Mouse (Mus musculus) spleen, adult 2 months (tissue): Measurements from ENCODE around the gene Acox1. TPM values are rescaled to one million over a fixed set of nuclear protein-coding genes. Genes with fewer than 3 reads are reported as not detected.

ENCODE experiments used
- DNase-seq, 2 experiments: peaks; one replicate each; pipeline versions ENCODE4 v3.0.0 to v3.0.0-alpha.2; 2012 to 2021; ENCODE audit warnings: low spot score in 2 of 2, low read depth in 1 of 2
- H3K27ac ChIP-seq: fragments of 200-500 bp; 2 replicates; pipeline ENCODE4 v1.5.1; 2012; ENCODE audit warnings: low read length, inconsistent platforms; ENCODE audit not compliant: insufficient read depth
- H3K27me3 ChIP-seq: fragments of 200-500 bp; 2 replicates; pipeline ENCODE4 v1.6.1; 2012; ENCODE audit warnings: mild to moderate bottlenecking, moderate library complexity, low read length, inconsistent platforms; ENCODE audit not compliant: control insufficient read depth, insufficient read depth
- H3K36me3 ChIP-seq: fragments of 200-500 bp; 2 replicates; pipeline ENCODE4 v1.6.1; 2012; ENCODE audit warnings: mild to moderate bottlenecking, low read length, inconsistent platforms; ENCODE audit not compliant: control insufficient read depth, insufficient read depth
- H3K4me1 ChIP-seq: fragments of 200-500 bp; 2 replicates; pipeline ENCODE4 v1.6.1; 2011; ENCODE audit warnings: inconsistent platforms; ENCODE audit not compliant: control insufficient read depth, insufficient read depth, insufficient read length
- H3K4me3 ChIP-seq: fragments of 200-500 bp; 2 replicates; pipeline ENCODE4 v1.5.1; 2011; ENCODE audit warnings: mild to moderate bottlenecking, inconsistent platforms; ENCODE audit not compliant: insufficient read depth, insufficient read length; ENCODE audit errors: extremely low read depth
- CTCF ChIP-seq: fragments of 200-500 bp; IDR thresholded peaks from 2 replicates; pipeline ENCODE4 v1.5.1; 2011; ENCODE audit warnings: mild to moderate bottlenecking, inconsistent platforms; ENCODE audit not compliant: insufficient read depth, insufficient read length, insufficient replicate concordance; ENCODE audit errors: extremely low read depth
- POLR2A ChIP-seq: fragments of 200-500 bp; IDR thresholded peaks from 2 replicates; pipeline ENCODE4 v1.6.1; 2011; ENCODE audit warnings: low read depth, low read length, inconsistent platforms
- WGBS: fragments of 180-500 bp; shearing (Covaris S2); methylation state at CpG from one replicate; pipeline ENCODE4 v1.1.7; 2018; 5-methylcytosine and 5-hydroxymethylcytosine counted together
- polyA plus RNA-seq: library from polyadenylated mRNA; depleted of rRNA; stranded (reverse); fragments of >200 nt; gene quantifications from 2 replicates; pipeline ENCODE4 v1.2.3, GENCODE M21; 2012; rRNA removed

Acox1 gene
- polyA plus RNA-seq, 1 experiment: 12.9 TPM

- 0 out of 2 replicates have a peak overlapping the region, but pooled peaks have one; percentile 4 for H3K27ac ChIP-seq
Observed at GRCm38 (mm10) chr11:116129091-116129790, 69.6 kb downstream of the Acox1 start.

GRCm38 (mm10) chr11:116127986-116128385 lies 70.9 kb downstream of the Acox1 start:
- no peak for TF ChIP-seq POLR2A
- no peak for TF ChIP-seq CTCF
- Histone ChIP-seq H3K4me1 (peaks cover 7% of the 10 kb centered on the region; the same call in 1 of the 2 replicates), H3K27ac (no peak overlapping the region), H3K36me3 (peaks cover 43% of the 10 kb centered on the region), H3K27me3 (no peaks in the 10 kb centered on the region), H3K4me3 (no peak overlapping the region)
- 85% methylated on average over 9 of the region's 9 CpGs for WGBS
- DNase-seq: no peak

More at GRCm38 (mm10) chr11:116129091-116129790, 69.6 kb downstream of the Acox1 start:
- H3K4me1 ChIP-seq: peaks cover 7% of the 10 kb centered on the region; the same call in 1 of the 2 replicates
- H3K36me3 ChIP-seq: peaks cover 32% of the 10 kb centered on the region
- TF ChIP-seq POLR2A (no peak), CTCF (no peak)
- 69% methylated on average over 9 of the region's 9 CpGs for WGBS
- H3K27me3 ChIP-seq: no peaks in the 10 kb centered on the region
- no peak overlapping the region; the same call in 1 of the 2 replicates for H3K4me3 ChIP-seq
- DNase-seq: no peak

- Histone ChIP-seq H3K27ac (no peak within 1 kb of the TSS), H3K4me3 (no peak within 1 kb of the TSS), H3K27me3 (no peaks in the 10 kb centered on the region), H3K36me3 (peaks cover 48% of the 10 kb centered on the region), H3K4me1 (peaks cover 7% of the 10 kb centered on the region; the same call in 1 of the 2 replicates)
- no peak for DNase-seq
- 80% methylated on average over 23 of the region's 23 CpGs for WGBS
- TF ChIP-seq POLR2A (no peak), CTCF (no peak)
Observed at GRCm38 (mm10) chr11:116127156-116127980, 71.5 kb downstream of the Acox1 start, which contains the start of gene Trim47. Gene Trim47, minus strand, starts transcription at chr11:116127210.

DNA sequence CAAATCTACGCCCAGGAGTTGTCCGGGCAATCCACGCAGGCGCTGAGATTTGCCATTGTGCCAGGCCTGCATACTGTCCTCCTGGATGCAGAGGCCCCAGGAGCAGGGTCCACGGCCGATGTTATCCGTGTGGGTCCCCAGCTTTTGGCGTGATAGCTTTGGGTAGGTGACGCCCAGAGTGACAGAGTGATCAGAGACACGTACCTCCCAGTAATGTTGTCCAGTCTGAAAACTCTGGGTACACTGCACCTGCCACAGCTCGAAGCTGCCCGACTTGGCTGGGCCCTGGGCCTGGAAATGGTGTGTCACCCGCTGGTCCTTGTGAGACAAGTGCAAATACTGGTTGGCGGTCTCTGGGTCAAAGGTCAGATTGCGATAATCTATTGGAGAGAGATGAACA lies 72.6 kb downstream of the Acox1 start:
- Histone ChIP-seq H3K27ac (no peak overlapping the region), H3K4me1 (peaks cover 7% of the 10 kb centered on the region; the same call in 1 of the 2 replicates), H3K36me3 (peaks cover 49% of the 10 kb centered on the region), H3K27me3 (no peaks in the 10 kb centered on the region), H3K4me3 (no peak overlapping the region)
- 97% methylated on average over 15 of the region's 15 CpGs for WGBS
- TF ChIP-seq CTCF (no peak), POLR2A (no peak)
- no peak for DNase-seq

Other genes starting within 250 kb of the Acox1 start
- gene Itgb4, start 224.3 kb downstream of the Acox1 start, polyA plus RNA-seq: 2.5 and 2.8 TPM in 2 replicates
- 30.8 and 39.4 TPM in 2 replicates for gene Galk1, start 186.3 kb downstream of the Acox1 start, polyA plus RNA-seq
- 161 and 200 TPM in 2 replicates for gene H3f3b, start 171.1 kb downstream of the Acox1 start, polyA plus RNA-seq
- 37.9 and 64.9 TPM in 2 replicates for gene Unk, start 168.7 kb downstream of the Acox1 start, polyA plus RNA-seq
- gene Unc13d, start 121.1 kb downstream of the Acox1 start, polyA plus RNA-seq: 49.4 and 65.0 TPM in 2 replicates
- 135 and 162 TPM in 2 replicates for gene Wbp2, start 112.0 kb downstream of the Acox1 start, polyA plus RNA-seq
- gene Trim47, start 71.8 kb downstream of the Acox1 start, polyA plus RNA-seq: 19.4 and 26.1 TPM in 2 replicates
- 23.7 and 26.0 TPM in 2 replicates for gene Trim65, start 67.9 kb downstream of the Acox1 start, polyA plus RNA-seq
- gene Mrpl38, start 60.2 kb downstream of the Acox1 start, polyA plus RNA-seq: 37.3 and 40.3 TPM in 2 replicates
- gene Fbf1, start 30.9 kb downstream of the Acox1 start, polyA plus RNA-seq: 13.3 and 14.0 TPM in 2 replicates
- 18.3 and 24.0 TPM in 2 replicates for gene Ten1, start 190 bp downstream of the Acox1 start, polyA plus RNA-seq
- gene Evpl, start 39.0 kb upstream of the Acox1 start, polyA plus RNA-seq: 0.07 and 0.18 TPM in 2 replicates
- gene Srp68, start 75.2 kb upstream of the Acox1 start, polyA plus RNA-seq: 25.4 and 27.0 TPM in 2 replicates
- 0.08 TPM in 1 of 2 replicates, not detected in the other for gene Galr2, start 81.9 kb upstream of the Acox1 start, polyA plus RNA-seq
- gene Exoc7, start 108.2 kb upstream of the Acox1 start, polyA plus RNA-seq: 20.2 and 21.8 TPM in 2 replicates
- gene Foxj1, start 136.4 kb upstream of the Acox1 start, polyA plus RNA-seq: 0.47 and 0.59 TPM in 2 replicates
- 10.7 and 16.2 TPM in 2 replicates for gene Rnf157, start 214.0 kb upstream of the Acox1 start, polyA plus RNA-seq
- 152 and 245 TPM in 2 replicates for gene Ubald2, start 235.0 kb upstream of the Acox1 start, polyA plus RNA-seq